Mouse (Mus musculus): ENCODE results near the gene Clns1a. TPM values are rescaled to one million over a fixed set of nuclear protein-coding genes. Genes with fewer than 3 reads are reported as not detected.

Gene Clns1a
- polyA plus RNA-seq, 1 experiment, result not detected

- TF ChIP-seq POLR2A (IDR thresholded peaks at IDR 0.05; ENCODE audit: insufficient read depth, low read depth, low read length) (no peak), CTCF (IDR thresholded peaks at IDR 0.05; ENCODE audit: insufficient read depth, low read depth, low read length) (no peak)
- WGBS, result 64% methylated on average over 7 of the region's 7 CpGs
- H3K4me3 ChIP-seq (ENCODE audit: insufficient read depth, low read depth, low read length), result no peak overlapping the region
- peaks cover 2% of the 10 kb centered on the region for H3K4me1 ChIP-seq (ENCODE audit: control insufficient read depth, insufficient read depth, low read length)
- H3K27ac ChIP-seq (ENCODE audit: insufficient read depth, low read depth, low read length), result 0 out of 2 replicates have a peak overlapping the region, but pooled peaks have one; percentile 55
Observed at GRCm38 (mm10) chr7:97722278-97722918, 26.0 kb downstream of the Clns1a start.

DNA sequence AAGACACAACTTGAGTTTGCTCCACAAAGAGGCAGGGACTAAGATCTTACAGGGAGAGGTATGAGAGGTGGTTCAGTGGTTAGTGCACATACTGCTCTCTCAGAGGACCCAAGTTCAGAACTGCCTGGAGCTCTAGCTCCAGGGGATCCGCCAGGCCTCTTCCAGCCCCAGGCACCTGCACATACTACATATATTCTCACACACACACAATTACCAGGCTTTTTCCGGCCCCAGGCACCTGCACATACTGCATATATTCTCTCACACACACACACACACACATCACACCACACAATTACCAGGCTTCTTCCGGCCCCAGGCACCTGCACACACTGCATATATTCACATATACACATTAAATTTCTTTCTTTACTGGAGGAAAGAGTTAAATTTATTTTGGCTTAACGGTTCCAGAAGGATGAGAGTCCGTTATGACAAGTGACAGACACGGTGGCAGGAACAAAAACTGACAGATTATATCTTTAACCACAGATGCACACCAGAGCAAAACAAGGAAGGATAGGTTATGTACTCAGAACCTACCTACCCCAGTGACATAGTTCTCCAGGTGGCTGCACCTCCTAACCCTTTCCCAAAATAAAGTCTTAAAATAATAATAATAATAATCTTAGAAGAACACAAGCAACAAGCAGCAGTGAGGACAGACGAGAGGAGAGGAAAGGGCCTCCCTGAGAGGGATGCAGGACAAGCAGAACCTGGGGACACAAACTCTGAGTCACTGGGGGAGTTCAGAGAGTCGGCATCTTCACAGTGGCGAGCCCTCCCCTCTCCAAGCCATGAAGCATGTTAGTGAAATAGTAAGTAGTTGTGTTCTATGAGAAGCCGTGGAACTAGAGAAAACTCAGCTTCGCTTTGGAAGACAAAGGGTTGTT lies 27.5 kb downstream of the Clns1a start:
- no peak overlapping the region for H3K4me3 ChIP-seq (ENCODE audit: insufficient read depth, low read depth, low read length)
- H3K27ac ChIP-seq (ENCODE audit: insufficient read depth, low read depth, low read length), result no peak overlapping the region
- no peak for TF ChIP-seq CTCF (IDR thresholded peaks at IDR 0.05; ENCODE audit: insufficient read depth, low read depth, low read length)
- no peak for TF ChIP-seq POLR2A (IDR thresholded peaks at IDR 0.05; ENCODE audit: insufficient read depth, low read depth, low read length)
- 79% methylated on average over 11 of the region's 11 CpGs for WGBS
- peaks cover 2% of the 10 kb centered on the region for H3K4me1 ChIP-seq (ENCODE audit: control insufficient read depth, insufficient read depth, low read length)

- Histone ChIP-seq H3K4me1 (ENCODE audit: control insufficient read depth, insufficient read depth, low read length) (peaks cover 2% of the 10 kb centered on the region), H3K27ac (ENCODE audit: insufficient read depth, low read depth, low read length) (no peak overlapping the region), H3K4me3 (ENCODE audit: insufficient read depth, low read depth, low read length) (no peak overlapping the region)
- no peak for TF ChIP-seq CTCF (IDR thresholded peaks at IDR 0.05; ENCODE audit: insufficient read depth, low read depth, low read length)
- WGBS, result 96% methylated on average over 6 of the region's 6 CpGs
Observed at GRCm38 (mm10) chr7:97725401-97725800, 29.0 kb downstream of the Clns1a start.

- TF ChIP-seq POLR2A (IDR thresholded peaks at IDR 0.05; ENCODE audit: insufficient read depth, low read depth, low read length) (no peak), CTCF (IDR thresholded peaks at IDR 0.05; ENCODE audit: insufficient read depth, low read depth, low read length) (no peak)
- Histone ChIP-seq H3K4me1 (ENCODE audit: control insufficient read depth, insufficient read depth, low read length) (peaks cover 2% of the 10 kb centered on the region), H3K27ac (ENCODE audit: insufficient read depth, low read depth, low read length) (no peak overlapping the region), H3K4me3 (ENCODE audit: insufficient read depth, low read depth, low read length) (no peak overlapping the region)
- 77% methylated on average over 7 of the region's 7 CpGs for WGBS
Observed at GRCm38 (mm10) chr7:97726080-97726479, 29.6 kb downstream of the Clns1a start.

GRCm38 (mm10) chr7:97726778-97727177 lies 30.3 kb downstream of the Clns1a start:
- TF ChIP-seq CTCF (IDR thresholded peaks at IDR 0.05; ENCODE audit: insufficient read depth, low read depth, low read length), result no peak
- TF ChIP-seq POLR2A (IDR thresholded peaks at IDR 0.05; ENCODE audit: insufficient read depth, low read depth, low read length), result no peak
- WGBS, result 85% methylated on average over 7 of the region's 7 CpGs
- Histone ChIP-seq H3K4me3 (ENCODE audit: insufficient read depth, low read depth, low read length) (no peak overlapping the region), H3K4me1 (ENCODE audit: control insufficient read depth, insufficient read depth, low read length) (peaks cover 5% of the 10 kb centered on the region), H3K27ac (ENCODE audit: insufficient read depth, low read depth, low read length) (no peak overlapping the region)

- 62% methylated on average over 14 of the region's 14 CpGs for WGBS
Observed at GRCm38 (mm10) chr7:97728666-97729614, 32.5 kb downstream of the Clns1a start.

GRCm38 (mm10) chr7:97730427-97730826 lies 34.0 kb downstream of the Clns1a start:
- H3K4me1 ChIP-seq (ENCODE audit: control insufficient read depth, insufficient read depth, low read length), result peaks cover 4% of the 10 kb centered on the region; the same call in 1 of the 2 replicates
- H3K4me3 ChIP-seq (ENCODE audit: insufficient read depth, low read depth, low read length), result no peak overlapping the region
- H3K27ac ChIP-seq (ENCODE audit: insufficient read depth, low read depth, low read length), result no peak overlapping the region
- no peak for TF ChIP-seq POLR2A (IDR thresholded peaks at IDR 0.05; ENCODE audit: insufficient read depth, low read depth, low read length)
- 66% methylated on average over 3 of the region's 3 CpGs for WGBS

More at GRCm38 (mm10) chr7:97728666-97729614, 32.5 kb downstream of the Clns1a start:
- TF ChIP-seq CTCF (IDR thresholded peaks at IDR 0.05; ENCODE audit: insufficient read depth, low read depth, low read length) (no peak), POLR2A (IDR thresholded peaks at IDR 0.05; ENCODE audit: insufficient read depth, low read depth, low read length) (no peak)
- no peak overlapping the region for H3K27ac ChIP-seq (ENCODE audit: insufficient read depth, low read depth, low read length)
- H3K4me1 ChIP-seq (ENCODE audit: control insufficient read depth, insufficient read depth, low read length), result peaks cover 4% of the 10 kb centered on the region; the same call in 1 of the 2 replicates
- no peak overlapping the region for H3K4me3 ChIP-seq (ENCODE audit: insufficient read depth, low read depth, low read length)

- TF ChIP-seq CTCF (IDR thresholded peaks at IDR 0.05; ENCODE audit: insufficient read depth, low read depth, low read length) (no peak), POLR2A (IDR thresholded peaks at IDR 0.05; ENCODE audit: insufficient read depth, low read depth, low read length) (no peak)
- Histone ChIP-seq H3K4me3 (ENCODE audit: insufficient read depth, low read depth, low read length) (no peak overlapping the region), H3K27ac (ENCODE audit: insufficient read depth, low read depth, low read length) (no peak overlapping the region), H3K4me1 (ENCODE audit: control insufficient read depth, insufficient read depth, low read length) (peaks cover 9% of the 10 kb centered on the region; the same call in 1 of the 2 replicates)
- WGBS, result 91% methylated on average over 5 of the region's 5 CpGs
Observed at GRCm38 (mm10) chr7:97733606-97734005, 37.2 kb downstream of the Clns1a start.
